Mouse (Mus musculus) left cerebral cortex, adult 11 months (tissue): ENCODE data around the gene Atr.
"Not testable (repeated sequence)": the region's sequence is repeated elsewhere in the genome, so short reads cannot be mapped to it uniquely, and the experiment has no call there.

Experiments
- DNase-seq: peaks from one replicate; pipeline ENCODE4 v3.0.0; 2022; ENCODE audit warnings: low spot score

The Atr gene

GRCm38 (mm10) chr9:95953658-95954057 is 96.3 kb downstream of the Atr start:
- no peak for DNase-seq

GRCm38 (mm10) chr9:95954226-95954584 is 96.8 kb downstream of the Atr start:
- DNase-seq: no peak

- DNase-seq: peak; percentile 77
Observed at GRCm38 (mm10) chr9:95954585-95955461, 97.4 kb downstream of the Atr start, which contains the start of gene Xrn1. Gene Xrn1 (plus strand): TSS chr9:95954760.

- DNase-seq: no peak
Observed at GRCm38 (mm10) chr9:95957611-95958010, 100.2 kb downstream of the Atr start.

- DNase-seq: no peak
Observed at GRCm38 (mm10) chr9:95958041-95958730, 100.8 kb downstream of the Atr start.

- not testable (repeated sequence) for DNase-seq
Observed at GRCm38 (mm10) chr9:95958731-95959105, 101.3 kb downstream of the Atr start.

GRCm38 (mm10) chr9:95959246-95959645 is 101.8 kb downstream of the Atr start:
- DNase-seq: no peak

GRCm38 (mm10) chr9:95959732-95960428 is 102.5 kb downstream of the Atr start:
- DNase-seq: no peak

GRCm38 (mm10) chr9:95961058-95961457 is 103.7 kb downstream of the Atr start:
- DNase-seq: no peak

GRCm38 (mm10) chr9:95964037-95964436 is 106.6 kb downstream of the Atr start:
- DNase-seq: no peak

GRCm38 (mm10) chr9:95978279-95978678 is 120.9 kb downstream of the Atr start:
- DNase-seq: no peak

- no peak for DNase-seq
Observed at GRCm38 (mm10) chr9:95979896-95980295, 122.5 kb downstream of the Atr start.

- DNase-seq: no peak
Observed at GRCm38 (mm10) chr9:95992255-95992654, 134.9 kb downstream of the Atr start.
